Mouse (Mus musculus) MEL (cell line): ENCODE measurements around the gene Ren1.

ENCODE experiments used
- CHD2 ChIP-seq: IDR thresholded peaks from 2 replicates; pipeline ENCODE4 v1.6.1; 2011; ENCODE audit warnings: low read length, improper control_type of control experiment
- CTCF ChIP-seq, 3 experiments: IDR thresholded peaks in 2 of 3; conservative IDR thresholded peaks in 1 of 3; 2 replicates each; pipeline ENCODE4 v1.5.1; 2011 to 2012; ENCODE audit warnings: low read length in 3 of 3, low read depth in 2 of 3, mild to moderate bottlenecking in 2 of 3, improper control_type of control experiment in 1 of 3, inconsistent platforms in 1 of 3, mixed read lengths in 1 of 3, moderate library complexity in 1 of 3; ENCODE audit not compliant: control insufficient read depth in 1 of 3, insufficient read depth in 1 of 3, poor library complexity in 1 of 3, severe bottlenecking in 1 of 3
- EP300 ChIP-seq, 2 experiments: IDR thresholded peaks; 2 replicates each; pipeline ENCODE4 v1.6.1; 2011; ENCODE audit warnings: improper control_type of control experiment in 2 of 2, low read length in 2 of 2, low read depth in 1 of 2, mild to moderate bottlenecking in 1 of 2
- GATA1 ChIP-seq: IDR thresholded peaks from 2 replicates; pipeline ENCODE4 v1.6.1; 2011; ENCODE audit warnings: low read depth, low read length, improper control_type of control experiment
- NRF1 ChIP-seq: IDR thresholded peaks from 2 replicates; pipeline ENCODE4 v1.6.1; 2014; ENCODE audit warnings: low read depth, mild to moderate bottlenecking, inconsistent platforms, low read length, improper control_type of control experiment, moderate library complexity; ENCODE audit not compliant: poor library complexity, insufficient read depth, severe bottlenecking
- POLR2A ChIP-seq, 2 experiments: IDR thresholded peaks; 2 replicates each; pipeline ENCODE4 v1.6.1; 2011 to 2012; ENCODE audit warnings: low read length in 2 of 2, mild to moderate bottlenecking in 2 of 2, control low read depth in 1 of 2, improper control_type of control experiment in 1 of 2, low read depth in 1 of 2, moderate library complexity in 1 of 2; ENCODE audit not compliant: control insufficient read depth in 1 of 2, insufficient read depth in 1 of 2, poor library complexity in 1 of 2
- ZC3H11A ChIP-seq: IDR thresholded peaks from 2 replicates; pipeline ENCODE4 v1.6.1; 2012; ENCODE audit warnings: low read depth, mild to moderate bottlenecking, inconsistent platforms, low read length, improper control_type of control experiment

- TF ChIP-seq CTCF (IDR thresholded peaks at IDR 0.05 in 2 of 3, conservative IDR thresholded peaks at IDR 0.05 in 1 of 3; ENCODE audit: control insufficient read depth in 1 of 3, insufficient read depth in 1 of 3, low read depth in 2 of 3, low read length in 3 of 3, poor library complexity in 1 of 3, severe bottlenecking in 1 of 3) (no peak), GATA1 (no peak), NRF1 (no peak), EP300 (IDR thresholded peaks at IDR 0.05; ENCODE audit: low read depth in 1 of 2, low read length in 2 of 2) (no peak), POLR2A (IDR thresholded peaks at IDR 0.05; ENCODE audit: control insufficient read depth in 1 of 2, insufficient read depth in 1 of 2, low read depth in 1 of 2, low read length in 2 of 2, poor library complexity in 1 of 2) (no peak), ZC3H11A (no peak), CHD2 (no peak)
Observed at GRCm38 (mm10) chr1:133347226-133347625, 3.1 kb upstream of the Ren1 start.
